Mouse (Mus musculus) adipose tissue, adult 10 weeks (tissue): ENCODE measurements around the gene Olfr796. TPM values are rescaled to one million over a fixed set of nuclear protein-coding genes. Genes with fewer than 3 reads are reported as not detected.

Experiments used
- polyA plus RNA-seq: library from polyadenylated mRNA; stranded (reverse); fragments of 350-450 nt; fragmentation: Illumina TruSeq; extraction: RNeasy Lipid Tissue Mini Kit (QIAGEN cat#74804); gene quantifications from one replicate; pipeline ENCODE4 v1.2.3, GENCODE M21; 2014; ENCODE audit warnings: low read depth, low replicate concordance

Olfr796 gene
- not detected for polyA plus RNA-seq

DNA sequence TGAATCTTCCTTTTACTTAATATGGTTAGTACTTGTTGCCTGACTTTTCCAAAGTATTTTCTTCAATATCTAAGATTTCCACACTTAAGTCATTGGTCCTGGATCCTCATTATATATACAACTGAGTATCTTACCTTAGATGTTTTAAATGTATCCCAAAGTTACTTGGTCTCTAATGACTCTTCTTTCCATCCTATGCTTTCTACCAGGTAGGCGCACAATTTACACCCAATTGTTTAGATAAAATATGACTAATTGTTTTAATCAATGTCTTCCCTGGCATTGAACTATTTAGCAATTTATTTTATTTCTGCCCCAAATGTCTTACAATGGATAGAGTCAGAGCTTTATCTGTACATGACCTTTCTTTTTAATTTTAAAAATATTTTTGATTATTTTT, at the start of gene Olfr796:
Gene Olfr796, minus strand, starts transcription at position 101 of the 400 bp plus-strand sequence.

DNA sequence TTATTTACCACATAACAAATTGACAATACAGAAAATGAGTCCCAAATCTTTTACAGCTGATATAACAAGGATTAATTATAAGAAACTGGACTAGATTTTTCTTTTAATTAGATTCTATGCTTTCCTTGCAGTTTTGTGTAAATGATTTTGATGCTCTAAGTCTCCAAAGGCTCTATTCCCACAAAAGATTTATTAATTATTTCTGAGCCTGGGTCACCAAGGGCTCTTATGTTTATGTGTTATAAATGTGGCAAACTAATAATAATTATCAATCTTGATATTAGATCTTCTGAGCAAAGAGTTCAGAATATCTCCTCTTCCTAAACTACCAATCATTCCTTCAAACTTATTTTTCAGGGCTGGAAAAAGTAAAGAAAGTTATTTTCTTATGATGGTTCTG, 45.0 kb upstream of the Olfr796 start, which contains the start of gene Olfr800:
Gene Olfr800, plus strand, starts transcription at position 301 of the 400 bp plus-strand sequence.

DNA sequence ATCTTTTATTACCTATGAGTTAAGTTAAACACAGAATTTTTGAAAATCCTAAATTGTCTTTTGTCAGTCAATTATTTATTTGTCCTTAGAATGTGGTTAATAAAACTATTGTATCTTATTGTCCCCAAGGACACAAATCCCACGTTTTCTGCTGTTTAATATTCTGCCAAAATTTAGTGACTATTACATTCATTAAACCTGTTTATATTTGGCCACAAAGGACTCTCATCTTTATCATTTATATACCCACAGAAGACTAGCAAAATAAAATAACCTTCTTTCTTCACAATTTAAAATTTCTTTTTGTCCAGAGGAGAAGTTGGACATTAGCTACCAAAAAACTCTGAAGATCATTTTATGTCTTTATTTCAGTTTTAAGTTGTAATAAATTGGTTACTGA, 24.8 kb upstream of the Olfr796 start, which contains the start of gene Olfr799:
Gene Olfr799, plus strand, starts transcription at position 301 of the 400 bp plus-strand sequence.

DNA sequence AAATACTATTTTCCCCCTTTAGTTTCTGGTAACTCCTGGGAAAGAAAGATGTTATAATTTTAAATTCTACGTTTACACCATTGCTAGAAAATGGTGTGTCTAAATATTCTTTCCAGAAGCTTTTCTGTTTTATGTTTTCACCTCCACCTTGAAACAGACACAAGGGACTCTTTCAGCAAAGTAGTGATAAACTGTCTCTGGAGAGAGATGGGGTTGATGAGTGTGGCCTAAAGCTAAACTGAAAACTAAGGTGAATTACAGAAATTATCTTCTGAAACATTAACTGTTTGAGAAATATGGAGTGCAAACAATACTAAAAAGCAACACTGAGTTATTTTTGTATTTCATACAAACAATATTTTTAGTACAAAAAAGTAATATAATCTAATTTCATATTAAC, 15.5 kb upstream of the Olfr796 start, which contains the start of gene Olfr798:
Gene Olfr798, minus strand, starts transcription at position 101 of the 400 bp plus-strand sequence.

DNA sequence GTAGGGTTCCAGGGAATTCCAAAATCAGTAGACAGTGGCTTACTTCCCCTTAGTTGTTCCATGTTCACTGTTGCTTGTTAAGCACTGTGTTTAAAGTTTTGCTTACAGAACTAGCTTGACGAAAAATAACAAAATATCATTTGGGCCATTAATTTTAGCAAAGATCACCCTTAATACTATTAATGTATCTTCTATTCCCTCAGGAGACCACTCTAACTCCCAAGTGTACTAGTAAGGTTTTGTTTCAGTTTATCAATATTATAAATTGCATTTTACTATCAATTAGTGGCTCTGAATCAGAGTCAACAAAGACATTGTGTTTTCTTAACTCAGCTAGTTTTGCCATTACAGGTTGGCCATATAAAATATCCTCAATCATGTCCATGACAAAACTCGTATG, 45.0 kb downstream of the Olfr796 start, which contains the start of gene Olfr794:
Gene Olfr794, plus strand, starts transcription at position 301 of the 400 bp plus-strand sequence.

Other genes starting within 250 kb of the Olfr796 start
- not detected for gene Olfr784, start 228.5 kb downstream of the Olfr796 start, polyA plus RNA-seq
- not detected for gene Olfr785, start 207.1 kb downstream of the Olfr796 start, polyA plus RNA-seq
- not detected for gene Olfr786, start 185.3 kb downstream of the Olfr796 start, polyA plus RNA-seq
- gene Olfr787, start 150.7 kb downstream of the Olfr796 start, polyA plus RNA-seq: not detected
- gene Olfr788, start 141.6 kb downstream of the Olfr796 start, polyA plus RNA-seq: not detected
- not detected for gene Olfr789, start 127.8 kb downstream of the Olfr796 start, polyA plus RNA-seq
- gene Olfr790, start 114.1 kb downstream of the Olfr796 start, polyA plus RNA-seq: not detected
- gene Olfr791, start 90.8 kb downstream of the Olfr796 start, polyA plus RNA-seq: not detected
- not detected for gene Olfr792, start 73.4 kb downstream of the Olfr796 start, polyA plus RNA-seq
- gene Olfr794, start 44.9 kb downstream of the Olfr796 start, polyA plus RNA-seq: not detected
- gene Olfr798, start 15.4 kb upstream of the Olfr796 start, polyA plus RNA-seq: not detected
- not detected for gene Olfr799, start 24.9 kb upstream of the Olfr796 start, polyA plus RNA-seq
- gene Olfr800, start 45.1 kb upstream of the Olfr796 start, polyA plus RNA-seq: not detected
- gene Olfr801, start 61.3 kb upstream of the Olfr796 start, polyA plus RNA-seq: not detected
- not detected for gene Olfr802, start 75.6 kb upstream of the Olfr796 start, polyA plus RNA-seq
- gene Olfr803, start 81.7 kb upstream of the Olfr796 start, polyA plus RNA-seq: not detected
- gene Olfr804, start 90.6 kb upstream of the Olfr796 start, polyA plus RNA-seq: not detected
- gene Olfr805, start 116.8 kb upstream of the Olfr796 start, polyA plus RNA-seq: not detected
- not detected for gene Olfr806, start 129.4 kb upstream of the Olfr796 start, polyA plus RNA-seq
- gene Olfr807, start 145.2 kb upstream of the Olfr796 start, polyA plus RNA-seq: not detected
- gene Olfr808, start 152.9 kb upstream of the Olfr796 start, polyA plus RNA-seq: not detected
- not detected for gene Olfr809, start 162.1 kb upstream of the Olfr796 start, polyA plus RNA-seq
- not detected for gene Olfr810, start 182.3 kb upstream of the Olfr796 start, polyA plus RNA-seq
- not detected for gene Olfr811, start 191.8 kb upstream of the Olfr796 start, polyA plus RNA-seq
- gene Olfr812, start 233.5 kb upstream of the Olfr796 start, polyA plus RNA-seq: not detected
- not detected for gene Olfr813, start 242.8 kb upstream of the Olfr796 start, polyA plus RNA-seq